Mouse (Mus musculus): ENCODE results near the gene Cnnm4. TPM values are rescaled to one million over a fixed set of nuclear protein-coding genes. Genes with fewer than 3 reads are reported as not detected.

Cnnm4 gene
- polyA plus RNA-seq, 1 experiment: 15.3 TPM

DNA sequence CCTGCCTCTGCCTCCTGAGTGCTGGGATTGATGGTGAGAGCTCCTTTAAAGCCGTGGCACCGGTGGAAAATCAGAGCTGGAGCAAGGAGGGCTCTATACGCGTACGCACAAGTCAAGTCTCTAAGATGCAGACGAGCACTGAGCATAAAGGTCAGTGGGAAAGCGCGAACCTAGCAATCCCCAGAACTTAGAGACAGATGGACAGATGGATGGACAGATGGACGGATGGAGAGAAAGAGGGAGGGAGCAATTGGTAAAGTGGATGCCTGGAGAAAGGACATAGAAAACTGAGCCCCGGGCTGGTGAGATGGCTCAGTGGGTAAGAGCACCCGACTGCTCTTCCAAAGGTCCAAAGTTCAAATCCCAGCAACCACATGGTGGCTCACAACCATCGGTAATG, 69.4 kb downstream of the Cnnm4 start:
- no peak overlapping the region for H3K4me3 ChIP-seq (ENCODE audit: control insufficient read depth, insufficient read depth, low read length)
- H3K27ac ChIP-seq (ENCODE audit: control insufficient read depth, insufficient read depth, low read length): no peak overlapping the region
- H3K27me3 ChIP-seq (ENCODE audit: control insufficient read depth, insufficient read depth, low read length): no peaks in the 10 kb centered on the region
- WGBS: 99% methylated on average over 12 of the region's 12 CpGs
- TF ChIP-seq POLR2A (IDR thresholded peaks at IDR 0.05; ENCODE audit: control insufficient read depth, extremely low read depth, insufficient read depth, low read length, poor library complexity) (no peak), CTCF (IDR thresholded peaks at IDR 0.05; ENCODE audit: borderline replicate concordance, control insufficient read depth, extremely low read depth, insufficient read depth, low read length, poor library complexity) (no peak)
- peaks cover 5% of the 10 kb centered on the region for H3K4me1 ChIP-seq (replicated peaks; ENCODE audit: control insufficient read depth, insufficient read depth, low read length)
- H3K36me3 ChIP-seq (ENCODE audit: control insufficient read depth, insufficient read depth, low read length): peaks cover 17% of the 10 kb centered on the region; the same call in 1 of the 2 replicates
- no peak for DNase-seq

DNA sequence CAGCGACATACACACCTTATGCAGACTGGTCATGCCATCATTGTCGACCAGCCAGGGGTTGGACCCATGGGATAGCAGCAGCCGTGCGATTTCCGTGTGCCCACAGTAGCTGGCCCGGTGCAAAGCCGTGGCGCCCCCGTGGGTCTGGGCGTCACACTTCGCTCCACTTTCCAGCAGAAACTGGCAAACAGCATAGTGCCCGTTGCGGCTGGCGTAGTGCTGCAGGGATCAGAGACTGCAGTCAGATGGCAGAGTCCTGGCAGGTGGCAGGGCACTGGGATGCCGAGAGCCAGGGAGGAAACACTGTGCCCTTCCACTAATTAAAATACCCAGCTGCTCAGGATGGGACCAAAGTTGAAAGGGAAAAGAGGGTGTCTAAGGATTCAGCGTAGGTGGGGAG, 70.4 kb downstream of the Cnnm4 start:
- H3K27me3 ChIP-seq (ENCODE audit: control insufficient read depth, insufficient read depth, low read length): no peaks in the 10 kb centered on the region
- no peak overlapping the region for H3K27ac ChIP-seq (ENCODE audit: control insufficient read depth, insufficient read depth, low read length)
- peaks cover 5% of the 10 kb centered on the region for H3K4me1 ChIP-seq (replicated peaks; ENCODE audit: control insufficient read depth, insufficient read depth, low read length)
- no peak overlapping the region for H3K4me3 ChIP-seq (ENCODE audit: control insufficient read depth, insufficient read depth, low read length)
- 98% methylated on average over 16 of the region's 16 CpGs for WGBS
- peaks cover 17% of the 10 kb centered on the region; the same call in 1 of the 2 replicates for H3K36me3 ChIP-seq (ENCODE audit: control insufficient read depth, insufficient read depth, low read length)
- TF ChIP-seq POLR2A (IDR thresholded peaks at IDR 0.05; ENCODE audit: control insufficient read depth, extremely low read depth, insufficient read depth, low read length, poor library complexity) (no peak), CTCF (IDR thresholded peaks at IDR 0.05; ENCODE audit: borderline replicate concordance, control insufficient read depth, extremely low read depth, insufficient read depth, low read length, poor library complexity) (no peak)
- no peak for DNase-seq

DNA sequence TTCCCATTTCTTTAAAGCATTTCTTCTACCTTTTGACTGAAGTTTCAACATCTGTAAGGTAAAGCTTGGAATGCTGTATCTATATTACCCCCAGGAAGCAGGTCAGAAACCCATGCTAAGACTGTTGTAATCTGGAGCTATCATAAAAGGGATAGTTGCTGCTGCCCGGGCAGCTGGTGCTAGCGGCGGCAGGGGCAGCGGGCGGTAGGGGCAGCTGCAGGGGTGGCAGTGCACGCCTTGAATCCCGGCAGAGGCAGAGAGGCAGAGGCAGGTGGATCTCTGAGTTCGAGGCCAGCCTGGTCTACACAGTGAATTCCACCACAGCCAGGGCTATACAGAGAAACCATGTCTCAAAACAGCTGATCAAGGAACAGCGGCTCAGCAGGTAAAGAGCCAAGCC, 71.5 kb downstream of the Cnnm4 start:
- H3K36me3 ChIP-seq (ENCODE audit: control insufficient read depth, insufficient read depth, low read length): peaks cover 17% of the 10 kb centered on the region; the same call in 1 of the 2 replicates
- no peak overlapping the region for H3K4me3 ChIP-seq (ENCODE audit: control insufficient read depth, insufficient read depth, low read length)
- no peaks in the 10 kb centered on the region for H3K27me3 ChIP-seq (ENCODE audit: control insufficient read depth, insufficient read depth, low read length)
- WGBS: 98% methylated on average over 9 of the region's 9 CpGs
- no peak overlapping the region for H3K27ac ChIP-seq (ENCODE audit: control insufficient read depth, insufficient read depth, low read length)
- peaks cover 5% of the 10 kb centered on the region for H3K4me1 ChIP-seq (replicated peaks; ENCODE audit: control insufficient read depth, insufficient read depth, low read length)
- TF ChIP-seq CTCF (IDR thresholded peaks at IDR 0.05; ENCODE audit: borderline replicate concordance, control insufficient read depth, extremely low read depth, insufficient read depth, low read length, poor library complexity): no peak
- TF ChIP-seq POLR2A (IDR thresholded peaks at IDR 0.05; ENCODE audit: control insufficient read depth, extremely low read depth, insufficient read depth, low read length, poor library complexity): no peak
- no peak for DNase-seq

DNA sequence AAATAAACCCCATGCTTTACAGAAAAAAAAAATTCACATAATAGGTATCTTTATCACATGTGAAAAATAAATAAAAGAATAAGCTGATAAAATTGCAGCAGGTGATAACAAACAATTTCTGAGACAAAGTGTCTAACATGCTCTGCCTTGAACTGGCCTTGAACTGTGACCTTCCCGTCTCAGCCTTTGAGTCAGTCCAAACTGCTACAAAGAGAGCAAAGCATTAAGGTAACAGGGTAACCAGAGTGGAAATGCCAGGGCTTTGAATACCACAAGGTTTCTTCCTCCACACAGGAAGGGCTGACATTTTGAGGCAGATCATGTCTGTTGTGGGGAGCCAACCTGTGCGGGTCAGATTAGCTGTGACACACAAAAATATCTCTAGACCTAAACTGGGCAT, 74.0 kb downstream of the Cnnm4 start:
- Histone ChIP-seq H3K4me3 (ENCODE audit: control insufficient read depth, insufficient read depth, low read length) (no peak overlapping the region), H3K27ac (ENCODE audit: control insufficient read depth, insufficient read depth, low read length) (no peak overlapping the region; the same call in 1 of the 2 replicates), H3K36me3 (ENCODE audit: control insufficient read depth, insufficient read depth, low read length) (peaks cover 11% of the 10 kb centered on the region; the same call in 1 of the 2 replicates), H3K4me1 (replicated peaks; ENCODE audit: control insufficient read depth, insufficient read depth, low read length) (peaks cover 5% of the 10 kb centered on the region), H3K27me3 (ENCODE audit: control insufficient read depth, insufficient read depth, low read length) (no peaks in the 10 kb centered on the region)
- WGBS: 34% methylated on average over 2 of the region's 2 CpGs
- TF ChIP-seq POLR2A (IDR thresholded peaks at IDR 0.05; ENCODE audit: control insufficient read depth, extremely low read depth, insufficient read depth, low read length, poor library complexity) (no peak), CTCF (IDR thresholded peaks at IDR 0.05; ENCODE audit: borderline replicate concordance, control insufficient read depth, extremely low read depth, insufficient read depth, low read length, poor library complexity) (no peak)
- no peak for DNase-seq

DNA sequence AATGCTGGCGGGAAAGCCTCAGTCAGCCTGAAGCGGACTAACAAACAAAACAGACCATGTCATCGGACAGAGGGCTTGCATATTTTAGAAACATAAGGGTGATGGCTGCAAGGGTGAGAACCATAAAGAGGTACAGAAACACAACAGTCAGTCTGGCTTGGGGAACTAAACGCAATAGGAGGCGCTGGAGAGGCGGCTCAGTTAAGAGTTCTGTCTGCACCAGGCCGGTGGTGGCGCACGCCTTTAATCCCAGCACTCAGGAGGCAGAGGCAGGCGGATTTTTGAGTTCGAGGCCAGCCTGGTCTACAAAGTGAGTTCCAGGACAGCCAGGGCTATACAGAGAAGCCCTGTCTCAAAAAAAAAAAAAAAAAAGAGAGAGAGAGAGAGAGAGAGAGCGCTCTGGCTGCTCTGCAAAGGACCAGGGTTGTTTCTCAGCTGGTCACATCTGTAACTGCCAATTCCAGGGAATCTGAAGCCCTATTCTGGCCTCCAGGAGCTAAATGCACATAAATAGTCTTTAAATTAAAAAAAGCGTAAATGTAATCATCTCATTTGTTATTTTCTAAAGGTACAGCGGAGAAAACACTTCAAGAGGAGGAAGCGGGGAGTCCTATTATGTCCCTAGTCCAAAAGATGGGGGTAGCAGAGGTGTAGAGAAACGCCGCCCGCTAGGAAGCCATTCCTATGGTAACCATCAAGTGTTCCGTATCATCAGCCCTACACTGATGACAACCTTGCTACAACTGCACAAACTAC, 74.6 kb downstream of the Cnnm4 start:
- DNase-seq: peak; percentile 61
- Histone ChIP-seq H3K27ac (ENCODE audit: control insufficient read depth, insufficient read depth, low read length) (no peak overlapping the region; the same call in 1 of the 2 replicates), H3K4me3 (ENCODE audit: control insufficient read depth, insufficient read depth, low read length) (peak overlapping the region; percentile 77; the same call in 1 of the 2 replicates), H3K36me3 (ENCODE audit: control insufficient read depth, insufficient read depth, low read length) (peaks cover 9% of the 10 kb centered on the region; the same call in 1 of the 2 replicates), H3K27me3 (ENCODE audit: control insufficient read depth, insufficient read depth, low read length) (no peaks in the 10 kb centered on the region), H3K4me1 (replicated peaks; ENCODE audit: control insufficient read depth, insufficient read depth, low read length) (peaks cover 5% of the 10 kb centered on the region)
- TF ChIP-seq POLR2A (IDR thresholded peaks at IDR 0.05; ENCODE audit: control insufficient read depth, extremely low read depth, insufficient read depth, low read length, poor library complexity): no peak
- no peak for TF ChIP-seq CTCF (IDR thresholded peaks at IDR 0.05; ENCODE audit: borderline replicate concordance, control insufficient read depth, extremely low read depth, insufficient read depth, low read length, poor library complexity)
- 64% methylated on average over 19 of the region's 19 CpGs for WGBS

DNA sequence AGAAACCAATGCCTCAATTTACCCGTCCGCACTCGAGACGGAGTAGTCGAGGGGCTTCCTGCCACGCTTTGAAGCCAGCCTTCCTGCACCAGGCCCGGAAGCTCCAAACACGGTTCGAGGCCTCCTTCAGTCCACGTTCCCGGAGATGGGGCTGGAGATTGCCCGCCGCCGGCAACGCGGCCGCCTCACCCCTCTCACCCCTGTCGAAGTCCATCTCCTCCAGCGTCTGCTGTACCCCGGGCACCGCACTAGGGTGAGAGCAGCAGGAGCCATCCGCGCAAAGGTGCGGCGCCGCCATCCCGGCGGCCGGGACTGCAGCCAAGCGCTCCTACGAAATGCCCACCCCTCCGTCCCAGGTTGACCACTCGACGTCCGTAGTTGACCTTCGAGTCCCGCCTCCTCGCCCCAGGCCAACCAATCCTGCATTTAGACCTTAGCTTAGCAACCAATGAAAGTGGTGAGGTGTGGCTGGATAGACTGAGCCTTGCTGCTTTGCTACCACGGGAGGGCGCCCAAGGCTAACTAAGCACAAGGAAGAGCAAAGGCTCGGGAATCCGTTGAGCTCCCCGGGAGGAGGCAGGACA, 75.6 kb downstream of the Cnnm4 start, which contains the start of gene Ankrd39:
Gene Ankrd39, minus strand, starts transcription at position 558 of the 584 bp plus-strand sequence.
- peak; percentile 97 for DNase-seq
- H3K27ac ChIP-seq (ENCODE audit: control insufficient read depth, insufficient read depth, low read length): no peak within 1 kb of the TSS
- H3K36me3 ChIP-seq (ENCODE audit: control insufficient read depth, insufficient read depth, low read length): no peaks in the 10 kb centered on the region
- peak within 1 kb of the TSS; percentile 77 for H3K4me3 ChIP-seq (ENCODE audit: control insufficient read depth, insufficient read depth, low read length)
- WGBS: under 1% methylated on average over 43 of the region's 43 CpGs
- H3K27me3 ChIP-seq (ENCODE audit: control insufficient read depth, insufficient read depth, low read length): no peaks in the 10 kb centered on the region
- peaks cover 5% of the 10 kb centered on the region for H3K4me1 ChIP-seq (replicated peaks; ENCODE audit: control insufficient read depth, insufficient read depth, low read length)
- TF ChIP-seq CTCF (IDR thresholded peaks at IDR 0.05; ENCODE audit: borderline replicate concordance, control insufficient read depth, extremely low read depth, insufficient read depth, low read length, poor library complexity) (peak; percentile 87), POLR2A (IDR thresholded peaks at IDR 0.05; ENCODE audit: control insufficient read depth, extremely low read depth, insufficient read depth, low read length, poor library complexity) (peak; percentile 87)
